Mouse (Mus musculus): Measurements from ENCODE around the gene Eif4g2. TPM values are rescaled to one million over a fixed set of nuclear protein-coding genes. Genes with fewer than 3 reads are reported as not detected.

The Eif4g2 gene
- total RNA-seq, 4 experiments from 2014 or later: 685 to 750 (median 713) TPM

GRCm38 (mm10) chr7:111069439-111070166, 13.2 kb downstream of the Eif4g2 start:
- no peak for DNase-seq (ENCODE audit: low spot score in 2 of 2)

DNA sequence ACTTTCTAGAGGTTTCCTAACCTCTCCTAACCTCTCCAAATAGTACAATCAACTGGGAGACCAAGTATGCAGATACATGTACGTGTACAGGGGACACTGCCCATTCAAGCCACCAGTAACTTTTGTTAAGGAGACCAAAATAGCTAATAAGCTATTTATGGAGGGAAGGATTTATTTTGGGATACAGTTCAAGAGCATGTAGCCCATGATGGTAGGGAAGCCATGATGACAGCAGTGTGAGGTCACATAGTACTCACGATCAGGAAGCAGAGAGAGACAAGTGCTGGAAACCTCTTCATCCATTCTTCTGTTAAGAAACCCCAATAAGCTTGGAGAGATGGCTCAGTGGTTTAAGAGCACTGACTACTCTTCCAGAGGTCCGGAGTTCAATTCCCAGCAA, 14.6 kb downstream of the Eif4g2 start:
- DNase-seq (ENCODE audit: low spot score in 2 of 2): no peak

- DNase-seq (ENCODE audit: low spot score in 2 of 2): no peak
These were observed 19.9 kb downstream of the Eif4g2 start for GRCm38 (mm10) chr7:111062971-111063370.

- DNase-seq (ENCODE audit: low spot score in 2 of 2): no peak
These were observed 23.3 kb downstream of the Eif4g2 start for GRCm38 (mm10) chr7:111059527-111059926.

DNA sequence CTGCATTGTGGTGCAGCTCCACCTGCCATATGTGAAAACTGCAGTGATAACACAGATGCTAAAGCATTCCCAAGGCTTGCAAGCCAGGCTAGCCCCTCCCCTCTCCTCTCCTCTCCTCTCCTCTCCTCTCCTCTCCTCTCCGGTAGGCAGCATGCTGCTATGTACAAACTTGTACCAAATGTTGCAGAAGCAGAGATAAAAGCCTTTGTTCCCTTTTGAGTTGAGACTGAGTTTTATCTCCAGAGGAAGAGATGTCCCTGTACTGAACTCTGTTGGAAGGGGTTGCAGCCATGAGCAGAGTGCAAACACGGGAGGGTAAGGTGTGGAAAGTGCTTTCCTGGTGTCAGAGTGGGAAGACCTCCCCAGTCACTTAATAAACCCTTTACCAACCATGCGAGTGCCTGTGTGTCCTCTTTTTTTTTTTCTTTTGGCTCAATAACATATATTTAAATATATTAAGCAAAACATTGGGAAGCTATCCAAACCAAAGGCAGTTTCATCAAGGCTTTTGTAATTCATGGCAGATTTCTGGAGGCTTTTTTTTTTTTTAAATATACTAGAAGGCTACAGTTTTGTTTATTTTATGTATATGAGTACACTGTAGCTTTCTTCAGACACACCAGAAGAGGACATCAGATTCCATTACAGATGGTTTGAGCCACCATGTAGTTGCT, 26.7 kb downstream of the Eif4g2 start:
- no peak for DNase-seq (ENCODE audit: low spot score in 2 of 2)

GRCm38 (mm10) chr7:111055221-111055620, 27.6 kb downstream of the Eif4g2 start:
- DNase-seq (ENCODE audit: low spot score in 2 of 2): peak in 1 of 2 experiments; percentile 9

- DNase-seq (ENCODE audit: low spot score in 2 of 2): peak; percentile 36 to 47
These were observed 33.0 kb downstream of the Eif4g2 start for GRCm38 (mm10) chr7:111049652-111050421.

- DNase-seq (ENCODE audit: low spot score in 2 of 2): no peak
These were observed 33.9 kb downstream of the Eif4g2 start for GRCm38 (mm10) chr7:111048920-111049319.

DNA sequence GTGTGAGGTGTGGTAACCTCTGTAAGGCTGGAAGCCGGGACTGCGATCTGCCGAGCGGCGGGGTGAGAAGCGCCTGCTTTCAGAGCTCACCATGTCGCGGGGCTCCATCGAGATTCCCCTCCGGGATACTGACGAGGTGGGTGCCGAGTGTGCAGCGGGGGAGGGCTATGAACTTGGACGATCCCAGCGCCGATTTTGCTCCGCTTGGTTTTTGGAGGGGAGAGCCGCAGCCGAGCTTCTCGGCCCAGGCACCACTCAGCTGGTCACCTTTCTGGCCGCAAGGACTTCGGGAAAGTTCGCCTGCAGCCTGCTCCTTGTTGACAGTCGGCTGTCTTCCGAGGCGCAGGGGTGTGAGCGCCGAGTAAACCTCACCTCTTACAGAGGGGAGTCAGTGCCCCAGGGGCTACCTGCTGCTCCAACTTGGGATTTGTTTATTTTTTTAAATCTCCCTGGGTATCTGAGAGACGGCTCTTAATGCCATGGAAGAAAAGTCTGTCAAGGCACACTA, 53.7 kb downstream of the Eif4g2 start:
- DNase-seq (ENCODE audit: low spot score in 2 of 2): no peak

- peak; percentile 90 to 94 for DNase-seq (ENCODE audit: low spot score in 2 of 2)
These were observed 54.4 kb downstream of the Eif4g2 start, which contains the start of gene Ctr9 for GRCm38 (mm10) chr7:111028281-111029045. TSS of gene Ctr9 (plus strand) at chr7:111028951.

DNA sequence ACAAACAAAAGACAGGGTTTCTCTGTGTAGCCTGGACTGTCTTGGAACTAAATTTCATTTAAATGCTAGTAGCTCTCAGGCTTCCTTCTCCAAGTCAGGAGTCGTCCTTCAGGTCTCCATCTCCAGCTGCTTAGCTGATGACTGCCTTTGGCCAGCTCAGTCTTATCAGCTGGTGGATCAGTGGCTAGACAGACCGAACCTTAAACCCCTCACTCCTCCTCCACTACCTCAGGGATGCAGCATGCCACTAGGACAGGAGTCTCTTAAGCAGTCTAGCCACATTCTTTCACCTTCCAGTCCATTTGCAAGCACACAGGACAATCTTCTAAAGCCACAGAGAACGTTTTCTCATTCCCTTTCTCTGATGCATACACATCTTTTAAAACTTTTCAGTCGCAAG, 57.9 kb downstream of the Eif4g2 start:
- no peak for DNase-seq (ENCODE audit: low spot score in 2 of 2)

DNA sequence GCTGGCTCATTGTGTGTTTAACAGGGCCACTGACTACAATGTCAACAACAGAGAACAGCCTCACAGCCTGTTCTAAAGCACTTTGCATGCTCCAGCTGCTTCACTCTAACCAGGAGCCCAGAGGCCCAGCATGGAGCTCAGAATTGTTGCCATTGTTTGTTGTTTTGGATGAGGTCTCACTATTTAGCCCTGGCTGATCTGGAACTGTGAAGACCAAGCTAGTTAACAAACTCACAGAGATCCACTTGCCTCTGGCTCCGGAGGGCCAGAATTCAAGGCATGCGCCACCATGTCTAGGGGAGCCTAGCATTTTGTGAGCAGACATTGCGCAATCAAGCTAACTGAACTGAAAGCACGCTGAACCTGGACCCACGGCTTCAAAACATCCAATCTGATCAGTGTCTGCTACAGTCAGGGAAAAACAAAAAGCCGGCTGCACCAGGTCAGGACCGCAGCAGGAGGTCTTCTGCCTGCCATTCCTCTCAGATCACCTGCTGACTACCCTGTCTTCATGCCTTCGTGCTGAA, 58.7 kb downstream of the Eif4g2 start:
- no peak for DNase-seq (ENCODE audit: low spot score in 2 of 2)

DNA sequence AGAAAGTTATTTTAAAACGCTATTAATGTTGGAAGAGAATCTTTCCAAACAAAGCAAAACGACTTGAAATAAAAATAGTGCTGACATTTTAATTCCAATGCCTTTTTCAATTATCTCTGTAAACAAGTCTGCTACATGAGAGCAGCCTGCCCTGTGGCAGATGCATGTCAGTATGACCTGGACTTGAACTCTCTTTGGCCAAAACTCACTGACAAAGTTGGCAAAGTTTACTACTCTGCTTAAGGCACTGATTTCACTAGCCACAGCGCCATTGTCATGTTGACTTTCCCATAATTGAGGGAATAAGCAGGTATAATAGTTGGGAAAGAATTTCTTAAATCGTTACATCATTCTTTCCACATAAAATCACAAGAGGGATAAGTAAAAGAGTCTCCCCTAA, 62.0 kb downstream of the Eif4g2 start:
- no peak for DNase-seq (ENCODE audit: low spot score in 2 of 2)

Other genes starting within 250 kb of the Eif4g2 start
- 10 to 100 TPM; 19.8 to 25.9 (median 23.2) TPM for gene Rnf141, start 238.6 kb downstream of the Eif4g2 start, total RNA-seq (2022)
- gene Lyve1, start 219.8 kb downstream of the Eif4g2 start, total RNA-seq (2022): 1 to 10 TPM; 1.1 to 6.6 (median 3.2) TPM
- 1 to 10 TPM; 4.0 to 5.6 (median 4.2) TPM for gene Mrvi1, start 100.6 kb downstream of the Eif4g2 start, total RNA-seq (2022)
- gene Ctr9, start 54.1 kb downstream of the Eif4g2 start, total RNA-seq (2022): 10 to 100 TPM; 13.3 to 16.2 (median 14.9) TPM

All from gastrocnemius, adult 8-10 months (tissue).